Mouse (Mus musculus): ENCODE measurements around the gene Glrx5. TPM values are rescaled to one million over a fixed set of nuclear protein-coding genes. Genes with fewer than 3 reads are reported as not detected.
A peak's percentile ranks its signal among the peaks of the same experiment; 100 is the strongest.

The Glrx5 gene
- polyA plus RNA-seq, 1 experiment from 2014 or later: 188 TPM

- Histone ChIP-seq H3K4me1 (ENCODE audit: control insufficient read depth, insufficient read depth, low read length) (no peaks in the 10 kb centered on the region), H3K4me3 (ENCODE audit: low read depth, low read length) (no peak overlapping the region), H3K4me2 (ENCODE audit: low read depth, low read length) (no peak overlapping the region), H3K36me3 (replicated peaks; ENCODE audit: control insufficient read depth, insufficient read depth, low read depth, low read length) (0 out of 2 replicates have a peak, but pooled peaks cover 3% of the 10 kb centered on the region), H3K9ac (replicated peaks; ENCODE audit: low read length) (no peak overlapping the region), H3K9me3 (replicated peaks; ENCODE audit: control insufficient read depth, low read length) (0 out of 2 replicates have a peak, but pooled peaks cover 2% of the 10 kb centered on the region), H3K27ac (replicated peaks; ENCODE audit: low read depth, low read length) (no peak overlapping the region), H3K27me3 (ENCODE audit: control insufficient read depth, insufficient read depth, low read length) (no peaks in the 10 kb centered on the region)
- ATAC-seq (replicated peaks; ENCODE audit: insufficient number of reproducible peaks, low FRiP score, low TSS enrichment, low read depth) (no peak), DNase-seq (ENCODE audit: low spot score) (peak; percentile 73)
- WGBS: 36% methylated on average over 15 of the region's 15 CpGs
Measured at GRCm38 (mm10) chr12:105027323-105027991, 5.0 kb upstream of the Glrx5 start.

GRCm38 (mm10) chr12:105029890-105030289 lies 2.6 kb upstream of the Glrx5 start:
- H3K27me3 ChIP-seq (ENCODE audit: control insufficient read depth, insufficient read depth, low read length): no peaks in the 10 kb centered on the region
- H3K9me3 ChIP-seq (replicated peaks; ENCODE audit: control insufficient read depth, low read length): no peaks in the 10 kb centered on the region
- no peak overlapping the region for H3K4me2 ChIP-seq (ENCODE audit: low read depth, low read length)
- 0 out of 2 replicates have a peak, but pooled peaks cover 3% of the 10 kb centered on the region for H3K36me3 ChIP-seq (replicated peaks; ENCODE audit: control insufficient read depth, insufficient read depth, low read depth, low read length)
- ATAC-seq (replicated peaks; ENCODE audit: insufficient number of reproducible peaks, low FRiP score, low TSS enrichment, low read depth) (no peak), DNase-seq (ENCODE audit: low spot score) (no peak)
- H3K4me3 ChIP-seq (ENCODE audit: low read depth, low read length): no peak overlapping the region
- H3K4me1 ChIP-seq (ENCODE audit: control insufficient read depth, insufficient read depth, low read length): peaks cover 2% of the 10 kb centered on the region; the same call in 1 of the 2 replicates
- H3K9ac ChIP-seq (replicated peaks; ENCODE audit: low read length): no peak overlapping the region
- 89% methylated on average over 9 of the region's 9 CpGs for WGBS
- H3K27ac ChIP-seq (replicated peaks; ENCODE audit: low read depth, low read length): no peak overlapping the region

- 9% methylated on average over 37 of the region's 37 CpGs for WGBS
- ATAC-seq (replicated peaks; ENCODE audit: insufficient number of reproducible peaks, low FRiP score, low TSS enrichment, low read depth): no peak
Measured at GRCm38 (mm10) chr12:105031081-105032058, 1.1 kb upstream of the Glrx5 start.

GRCm38 (mm10) chr12:105032832-105033775 lies 616 bp downstream of the Glrx5 start:
- Histone ChIP-seq H3K4me2 (ENCODE audit: low read depth, low read length) (peak overlapping the region; percentile 83), H3K4me1 (ENCODE audit: control insufficient read depth, insufficient read depth, low read length) (peaks cover 2% of the 10 kb centered on the region; the same call in 1 of the 2 replicates), H3K9me3 (replicated peaks; ENCODE audit: control insufficient read depth, low read length) (no peaks in the 10 kb centered on the region), H3K36me3 (replicated peaks; ENCODE audit: control insufficient read depth, insufficient read depth, low read depth, low read length) (peaks cover 3% of the 10 kb centered on the region; the same call in 1 of the 2 replicates), H3K27me3 (ENCODE audit: control insufficient read depth, insufficient read depth, low read length) (no peaks in the 10 kb centered on the region), H3K9ac (replicated peaks; ENCODE audit: low read length) (peak overlapping the region; percentile 87), H3K4me3 (ENCODE audit: low read depth, low read length) (peak overlapping the region; percentile 92), H3K27ac (replicated peaks; ENCODE audit: low read depth, low read length) (peak overlapping the region; percentile 59; the same call in 1 of the 2 replicates)
- 4% methylated on average over 45 of the region's 45 CpGs for WGBS
- peak; percentile 49 for ATAC-seq (replicated peaks; ENCODE audit: insufficient number of reproducible peaks, low FRiP score, low TSS enrichment, low read depth)
- no peak for DNase-seq (ENCODE audit: low spot score)

More at GRCm38 (mm10) chr12:105031081-105032058, 1.1 kb upstream of the Glrx5 start:
- H3K4me2 ChIP-seq (ENCODE audit: low read depth, low read length): peak overlapping the region; percentile 78
- DNase-seq (ENCODE audit: low spot score): no peak
- H3K9me3 ChIP-seq (replicated peaks; ENCODE audit: control insufficient read depth, low read length): no peaks in the 10 kb centered on the region
- peak overlapping the region; percentile 92 for H3K4me3 ChIP-seq (ENCODE audit: low read depth, low read length)
- H3K4me1 ChIP-seq (ENCODE audit: control insufficient read depth, insufficient read depth, low read length): peaks cover 2% of the 10 kb centered on the region; the same call in 1 of the 2 replicates
- H3K27ac ChIP-seq (replicated peaks; ENCODE audit: low read depth, low read length): peak overlapping the region; percentile 41
- H3K9ac ChIP-seq (replicated peaks; ENCODE audit: low read length): peak overlapping the region; percentile 80
- H3K27me3 ChIP-seq (ENCODE audit: control insufficient read depth, insufficient read depth, low read length): no peaks in the 10 kb centered on the region
- H3K36me3 ChIP-seq (replicated peaks; ENCODE audit: control insufficient read depth, insufficient read depth, low read depth, low read length): peaks cover 3% of the 10 kb centered on the region; the same call in 1 of the 2 replicates

GRCm38 (mm10) chr12:105034130-105034769 lies 1.8 kb downstream of the Glrx5 start:
- no peak overlapping the region; the same call in 1 of the 2 replicates for H3K9ac ChIP-seq (replicated peaks; ENCODE audit: low read length)
- 85% methylated on average over 14 of the region's 14 CpGs for WGBS
- peaks cover 2% of the 10 kb centered on the region; the same call in 1 of the 2 replicates for H3K4me1 ChIP-seq (ENCODE audit: control insufficient read depth, insufficient read depth, low read length)

GRCm38 (mm10) chr12:105038211-105038610 lies 5.7 kb downstream of the Glrx5 start:
- H3K27me3 ChIP-seq (ENCODE audit: control insufficient read depth, insufficient read depth, low read length): no peaks in the 10 kb centered on the region
- no peaks in the 10 kb centered on the region; the same call in none of the 2 replicates for H3K36me3 ChIP-seq (replicated peaks; ENCODE audit: control insufficient read depth, insufficient read depth, low read depth, low read length)
- peaks cover 2% of the 10 kb centered on the region; the same call in 1 of the 2 replicates for H3K4me1 ChIP-seq (ENCODE audit: control insufficient read depth, insufficient read depth, low read length)
- ATAC-seq (replicated peaks; ENCODE audit: insufficient number of reproducible peaks, low FRiP score, low TSS enrichment, low read depth) (no peak), DNase-seq (ENCODE audit: low spot score) (no peak)
- no peak overlapping the region for H3K4me2 ChIP-seq (ENCODE audit: low read depth, low read length)
- no peaks in the 10 kb centered on the region for H3K9me3 ChIP-seq (replicated peaks; ENCODE audit: control insufficient read depth, low read length)
- no peak overlapping the region for H3K4me3 ChIP-seq (ENCODE audit: low read depth, low read length)
- no peak overlapping the region for H3K9ac ChIP-seq (replicated peaks; ENCODE audit: low read length)
- no peak overlapping the region for H3K27ac ChIP-seq (replicated peaks; ENCODE audit: low read depth, low read length)
- 81% methylated on average over 11 of the region's 11 CpGs for WGBS

More at GRCm38 (mm10) chr12:105034130-105034769, 1.8 kb downstream of the Glrx5 start:
- H3K4me2 ChIP-seq (ENCODE audit: low read depth, low read length): no peak overlapping the region
- no peaks in the 10 kb centered on the region; the same call in 1 of the 2 replicates for H3K36me3 ChIP-seq (replicated peaks; ENCODE audit: control insufficient read depth, insufficient read depth, low read depth, low read length)
- no peak overlapping the region for H3K27ac ChIP-seq (replicated peaks; ENCODE audit: low read depth, low read length)
- ATAC-seq (replicated peaks; ENCODE audit: insufficient number of reproducible peaks, low FRiP score, low TSS enrichment, low read depth) (no peak), DNase-seq (ENCODE audit: low spot score) (no peak)
- no peaks in the 10 kb centered on the region for H3K27me3 ChIP-seq (ENCODE audit: control insufficient read depth, insufficient read depth, low read length)
- no peaks in the 10 kb centered on the region for H3K9me3 ChIP-seq (replicated peaks; ENCODE audit: control insufficient read depth, low read length)
- no peak overlapping the region for H3K4me3 ChIP-seq (ENCODE audit: low read depth, low read length)

GRCm38 (mm10) chr12:105038918-105039317 lies 6.4 kb downstream of the Glrx5 start:
- H3K4me3 ChIP-seq (ENCODE audit: low read depth, low read length): no peak overlapping the region
- H3K4me2 ChIP-seq (ENCODE audit: low read depth, low read length): no peak overlapping the region
- H3K9me3 ChIP-seq (replicated peaks; ENCODE audit: control insufficient read depth, low read length): no peaks in the 10 kb centered on the region
- H3K27me3 ChIP-seq (ENCODE audit: control insufficient read depth, insufficient read depth, low read length): no peaks in the 10 kb centered on the region
- H3K36me3 ChIP-seq (replicated peaks; ENCODE audit: control insufficient read depth, insufficient read depth, low read depth, low read length): no peaks in the 10 kb centered on the region; the same call in none of the 2 replicates
- no peak for ATAC-seq (replicated peaks; ENCODE audit: insufficient number of reproducible peaks, low FRiP score, low TSS enrichment, low read depth)
- no peak overlapping the region for H3K27ac ChIP-seq (replicated peaks; ENCODE audit: low read depth, low read length)
- no peak for DNase-seq (ENCODE audit: low spot score)
- 78% methylated on average over 7 of the region's 7 CpGs for WGBS
- peaks cover 2% of the 10 kb centered on the region; the same call in 1 of the 2 replicates for H3K4me1 ChIP-seq (ENCODE audit: control insufficient read depth, insufficient read depth, low read length)
- H3K9ac ChIP-seq (replicated peaks; ENCODE audit: low read length): no peak overlapping the region
